In genomic region chr15:85676871-85677270, GRCm38 (mm10) we compare ENCODE assay signal across 14 mouse cellular contexts. TPM values are rescaled to one million over a fixed set of nuclear protein-coding genes. Genes with fewer than 3 reads are reported as not detected.
A peak's percentile ranks its signal among the peaks of the same experiment; 100 is the strongest.
DNase-seq lines count a peak whose midpoint lies in the region; ATAC-seq and TF ChIP-seq lines count a peak whose summit lies in the region.
"Had no signal": no experiment of that assay in that cellular context is flagged by ENCODE, and none has a peak within 500 bp of the region (broad histone marks: within the 10 kb centered on the region; RNA-seq: fewer than 3 reads in every experiment).

No protein-coding gene starts in this region.

- H3K4me2 ChIP-seq in heart, postnatal 0 days (ENCODE audit: low read depth, low read length) = no peak overlapping the region
- peak overlapping the region; percentile 81 for H3K4me2 ChIP-seq in neural tube, embryonic 12.5 days (replicated peaks)
- H3K4me2 ChIP-seq in hindbrain, embryonic 16.5 days (ENCODE audit: low read length) = peak overlapping the region; percentile 80
- H3K4me2 ChIP-seq: midbrain, embryonic 12.5 days had no signal

- peak overlapping the region; percentile 86 for H3K27ac ChIP-seq in heart, postnatal 0 days (ENCODE audit: low read depth)
- H3K27ac ChIP-seq in neural tube, embryonic 12.5 days = no peak overlapping the region
- peak overlapping the region; percentile 49 for H3K27ac ChIP-seq in hindbrain, embryonic 16.5 days (ENCODE audit: low read depth, low read length)
- H3K27ac ChIP-seq in small intestine, adult 2 months (ENCODE audit: insufficient read depth, low read depth, low read length) = peak overlapping the region; percentile 51
- H3K27ac ChIP-seq: midbrain, embryonic 12.5 days had no signal

- no peak overlapping the region for H3K4me3 ChIP-seq in heart, postnatal 0 days (ENCODE audit: low read depth, low read length)
- H3K4me3 ChIP-seq in neural tube, embryonic 12.5 days = no peak overlapping the region
- peak overlapping the region; percentile 28 for H3K4me3 ChIP-seq in hindbrain, embryonic 16.5 days (ENCODE audit: low read length)
- no peak overlapping the region for H3K4me3 ChIP-seq in small intestine, adult 2 months (ENCODE audit: low read depth, low read length)
- H3K4me3 ChIP-seq: midbrain, embryonic 12.5 days had no signal

- peaks cover 55% of the 10 kb centered on the region for H3K4me1 ChIP-seq in heart, postnatal 0 days (ENCODE audit: control insufficient read depth, insufficient read depth)
- peaks cover 72% of the 10 kb centered on the region for H3K4me1 ChIP-seq in neural tube, embryonic 12.5 days
- H3K4me1 ChIP-seq in hindbrain, embryonic 16.5 days (ENCODE audit: control insufficient read depth, insufficient read depth, low read depth, low read length) = peaks cover 51% of the 10 kb centered on the region
- peaks cover 34% of the 10 kb centered on the region for H3K4me1 ChIP-seq in small intestine, adult 2 months (ENCODE audit: control insufficient read depth, insufficient read depth, insufficient read length, low read length)

- WGBS in heart, postnatal 0 days = 84% methylated on average over 10 of the region's 10 CpGs
- WGBS in neural tube, embryonic 12.5 days = 77% methylated on average over 10 of the region's 10 CpGs
- 60% methylated on average over 10 of the region's 10 CpGs for WGBS in hindbrain, embryonic 16.5 days
- 30% methylated on average over 10 of the region's 10 CpGs for WGBS in small intestine, adult 2 months

- intact Hi-C loops in heart, postnatal 25 days (cut with DNase I) = no loop called here

- no peak for TF ChIP-seq POLR2A in small intestine, adult 2 months (IDR thresholded peaks at IDR 0.05; ENCODE audit: low read depth, low read length)

- no peaks in the 10 kb centered on the region for H3K9me3 ChIP-seq in heart, postnatal 0 days (replicated peaks; ENCODE audit: control insufficient read depth, low read length)
- no peaks in the 10 kb centered on the region for H3K9me3 ChIP-seq in neural tube, embryonic 12.5 days
- no peaks in the 10 kb centered on the region for H3K9me3 ChIP-seq in hindbrain, embryonic 16.5 days (ENCODE audit: control insufficient read depth, low read length)
- H3K9me3 ChIP-seq: midbrain, embryonic 12.5 days had no signal

- peaks cover 16% of the 10 kb centered on the region; the same call in 1 of the 2 replicates for H3K36me3 ChIP-seq in heart, postnatal 0 days (replicated peaks; ENCODE audit: control insufficient read depth, insufficient read depth, low read length)
- H3K36me3 ChIP-seq in neural tube, embryonic 12.5 days = peaks cover 19% of the 10 kb centered on the region
- no peaks in the 10 kb centered on the region for H3K36me3 ChIP-seq in hindbrain, embryonic 16.5 days (ENCODE audit: control insufficient read depth, insufficient read depth, low read length)
- peaks cover 26% of the 10 kb centered on the region for H3K36me3 ChIP-seq in small intestine, adult 2 months (ENCODE audit: control insufficient read depth, insufficient read depth, low read length)
- H3K36me3 ChIP-seq: midbrain, embryonic 12.5 days had no signal

- ATAC-seq in heart, postnatal 0 days (ENCODE audit: insufficient read depth, low read depth) = no peak
- no peak for ATAC-seq in neural tube, embryonic 12.5 days (ENCODE audit: low FRiP score, low read depth)
- ATAC-seq in hindbrain, embryonic 16.5 days = no peak
- ATAC-seq: intestine, embryonic 16.5 days; lung, postnatal 0 days; Patski had no signal

- no peaks in the 10 kb centered on the region for H3K27me3 ChIP-seq in heart, postnatal 0 days (ENCODE audit: control insufficient read depth, insufficient read depth, low read length)
- peaks cover 13% of the 10 kb centered on the region for H3K27me3 ChIP-seq in neural tube, embryonic 12.5 days (replicated peaks)
- H3K27me3 ChIP-seq in hindbrain, embryonic 16.5 days (replicated peaks; ENCODE audit: control insufficient read depth, insufficient read depth, low read length) = no peaks in the 10 kb centered on the region
- no peaks in the 10 kb centered on the region for H3K27me3 ChIP-seq in small intestine, adult 2 months (ENCODE audit: control insufficient read depth, insufficient read depth, low read length)
- H3K27me3 ChIP-seq: CH12.LX, Patski had no signal

- DNase-seq in heart, postnatal 0 days (ENCODE audit: low spot score) = no peak
- DNase-seq in heart, postnatal 25 days (ENCODE audit: low spot score) = no peak
- DNase-seq in neural tube, embryonic 10.5 days (ENCODE audit: extremely low spot score, low spot score) = no peak
- DNase-seq in spleen, postnatal 14 days (ENCODE audit: low spot score in 2 of 2) = no peak
- DNase-seq: adrenal gland, postnatal 10 days; liver had no signal

- no peak for TF ChIP-seq EP300 in heart, postnatal 0 days (IDR thresholded peaks at IDR 0.05; ENCODE audit: low read depth)

- no peak for TF ChIP-seq CTCF in heart, postnatal 0 days (IDR thresholded peaks at IDR 0.05; ENCODE audit: low read depth)
- no peak for TF ChIP-seq CTCF in small intestine, adult 2 months (IDR thresholded peaks at IDR 0.05; ENCODE audit: extremely low read depth, insufficient read length, insufficient replicate concordance, low read depth, low read length)

- H3K9ac ChIP-seq in heart, postnatal 0 days (replicated peaks; ENCODE audit: low read depth, low read length) = no peak overlapping the region
- H3K9ac ChIP-seq in neural tube, embryonic 12.5 days = no peak overlapping the region
- H3K9ac ChIP-seq in hindbrain, embryonic 16.5 days (ENCODE audit: low read depth, low read length) = peak overlapping the region; percentile 53
- H3K9ac ChIP-seq: midbrain, embryonic 12.5 days had no signal

RNA-seq across cellular contexts. Expression of gene Ppara, which starts 57.9 kb away (rescaled TPM):
- 11.6 and 18.5 TPM in 2 replicates for total RNA-seq in heart, postnatal 0 days (2014; rRNA removed; ENCODE audit: low replicate concordance)
- polyA plus RNA-seq in heart, postnatal 0 days (2015; fragmentation: Nextera tagmentation; extraction: Ambion mirVana) = 31.4 and 33.4 TPM in 2 replicates
- total RNA-seq in heart, postnatal 25 days (2021) = 10 to 100 TPM; 44.7 to 58.8 TPM
- polyA plus RNA-seq in neural tube, embryonic 12.5 days (2016; fragmentation: Nextera tagmentation; extraction: Ambion mirVana) = 1.1 and 1.5 TPM in 2 replicates
- polyA plus RNA-seq in hindbrain, embryonic 16.5 days (2015; fragmentation: Nextera tagmentation; extraction: Ambion mirVana) = 2.7 and 2.9 TPM in 2 replicates
- polyA plus RNA-seq in small intestine, adult 2 months (2012; rRNA removed) = 3.7 and 7.2 TPM in 2 replicates
- total RNA-seq: CH12.LX had no signal
